Mouse (Mus musculus) telencephalon, adult 2 months (tissue): ENCODE results near the gene Aldh1l1.
A peak's percentile ranks its signal among the peaks of the same experiment; 100 is the strongest.

Source experiments
- DNase-seq: peaks from one replicate; pipeline ENCODE4 v3.0.0-alpha.2; 2011; ENCODE audit warnings: low read depth, low spot score

Gene Aldh1l1

GRCm38 (mm10) chr6:90588113-90588512 is 101.9 kb downstream of the Aldh1l1 start:
- DNase-seq = no peak

GRCm38 (mm10) chr6:90590707-90591106 is 104.5 kb downstream of the Aldh1l1 start:
- DNase-seq = peak; percentile 53

GRCm38 (mm10) chr6:90594972-90595371 is 108.7 kb downstream of the Aldh1l1 start:
- DNase-seq = no peak

GRCm38 (mm10) chr6:90597060-90597459 is 110.8 kb downstream of the Aldh1l1 start:
- no peak for DNase-seq

GRCm38 (mm10) chr6:90597592-90597991 is 111.4 kb downstream of the Aldh1l1 start:
- no peak for DNase-seq

- no peak for DNase-seq
Observed at GRCm38 (mm10) chr6:90598197-90598596, 112.0 kb downstream of the Aldh1l1 start.

- DNase-seq = no peak
Observed at GRCm38 (mm10) chr6:90600351-90600750, 114.1 kb downstream of the Aldh1l1 start.

GRCm38 (mm10) chr6:90601736-90602135 is 115.5 kb downstream of the Aldh1l1 start:
- DNase-seq = no peak

- DNase-seq = no peak
Observed at GRCm38 (mm10) chr6:90602304-90602703, 116.1 kb downstream of the Aldh1l1 start.

- DNase-seq = no peak
Observed at GRCm38 (mm10) chr6:90603126-90603525, 116.9 kb downstream of the Aldh1l1 start.

- DNase-seq = no peak
Observed at GRCm38 (mm10) chr6:90604130-90604529, 117.9 kb downstream of the Aldh1l1 start.

GRCm38 (mm10) chr6:90604533-90605297 is 118.5 kb downstream of the Aldh1l1 start, which contains the start of gene Slc41a3:
Gene Slc41a3, plus strand, starts transcription at chr6:90604725.
- peak; percentile 55 for DNase-seq

- DNase-seq = no peak
Observed at GRCm38 (mm10) chr6:90605298-90605665, 119.1 kb downstream of the Aldh1l1 start.

GRCm38 (mm10) chr6:90606538-90606937 is 120.3 kb downstream of the Aldh1l1 start:
- peak; percentile 23 for DNase-seq

GRCm38 (mm10) chr6:90607196-90607595 is 121.0 kb downstream of the Aldh1l1 start:
- DNase-seq = peak; percentile 21

- DNase-seq = no peak
Observed at GRCm38 (mm10) chr6:90608186-90608585, 122.0 kb downstream of the Aldh1l1 start.

- no peak for DNase-seq
Observed at GRCm38 (mm10) chr6:90610248-90610647, 124.0 kb downstream of the Aldh1l1 start.

GRCm38 (mm10) chr6:90613277-90613676 is 127.0 kb downstream of the Aldh1l1 start:
- no peak for DNase-seq

- DNase-seq = no peak
Observed at GRCm38 (mm10) chr6:90615362-90615761, 129.1 kb downstream of the Aldh1l1 start.

- no peak for DNase-seq
Observed at GRCm38 (mm10) chr6:90615991-90616390, 129.8 kb downstream of the Aldh1l1 start.

GRCm38 (mm10) chr6:90616481-90616880 is 130.3 kb downstream of the Aldh1l1 start:
- DNase-seq = no peak

- no peak for DNase-seq
Observed at GRCm38 (mm10) chr6:90618274-90618673, 132.0 kb downstream of the Aldh1l1 start.

GRCm38 (mm10) chr6:90618821-90619636 is 132.8 kb downstream of the Aldh1l1 start:
- no peak for DNase-seq
